Comparison of ENCODE assay signal across 11 mouse cellular contexts in the genomic region with DNA sequence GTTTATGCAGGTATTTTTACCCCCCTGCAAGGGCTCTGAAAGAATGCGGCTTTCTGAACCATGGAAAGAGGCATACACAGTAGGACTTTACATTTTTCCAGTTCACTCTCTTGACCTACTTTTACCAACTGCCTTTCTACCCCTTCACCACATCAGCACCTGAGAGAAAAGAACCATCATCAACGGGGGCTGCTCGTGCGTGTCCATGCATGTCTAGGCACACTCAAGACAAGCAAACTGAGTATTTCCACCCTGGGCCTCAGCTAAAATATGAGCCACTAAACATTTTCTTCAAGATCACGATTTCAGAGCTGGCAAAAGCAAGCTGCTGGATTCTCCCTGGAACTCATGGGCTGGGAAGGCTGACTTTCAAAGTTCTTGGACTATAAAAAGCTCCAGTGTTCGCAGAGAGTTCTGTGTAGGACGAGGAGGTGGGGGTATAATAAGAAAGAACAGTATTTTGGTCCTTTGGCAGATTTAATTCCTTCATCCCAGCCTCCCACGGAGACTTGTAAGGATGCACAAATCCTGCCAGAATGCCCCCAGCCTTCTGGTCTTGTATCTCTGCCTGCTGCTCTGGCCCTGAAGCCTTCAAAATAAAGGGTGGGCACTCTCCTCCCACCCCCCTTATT.
DNase-seq lines count a peak whose midpoint lies in the region; ATAC-seq lines count a peak whose summit lies in the region.
"Had no signal": no experiment of that assay in that cellular context is flagged by ENCODE, and none has a peak within 500 bp of the region (broad histone marks: within the 10 kb centered on the region; RNA-seq: fewer than 3 reads in every experiment).

No protein-coding gene starts in this region.

- ATAC-seq in lung, embryonic 16.5 days (ENCODE audit: low read depth), result no peak
- ATAC-seq in frontal cortex, adult (ENCODE audit: low TSS enrichment), result peak; percentile 92
- no peak for ATAC-seq in forebrain, embryonic 14.5 days

- H3K4me1 ChIP-seq in lung, embryonic 16.5 days (replicated peaks; ENCODE audit: control insufficient read depth, insufficient read depth, low read length), result no peaks in the 10 kb centered on the region
- H3K4me1 ChIP-seq in forebrain, embryonic 14.5 days (ENCODE audit: control insufficient read depth, insufficient read depth, low read length), result no peaks in the 10 kb centered on the region

- no peak overlapping the region for H3K9ac ChIP-seq in lung, embryonic 16.5 days (ENCODE audit: low read length)
- H3K9ac ChIP-seq in forebrain, embryonic 14.5 days (ENCODE audit: low read length), result no peak overlapping the region

- H3K4me3 ChIP-seq in lung, embryonic 16.5 days (ENCODE audit: low read length), result no peak overlapping the region
- H3K4me3 ChIP-seq in forebrain, embryonic 14.5 days (ENCODE audit: low read depth, low read length), result no peak overlapping the region
- H3K4me3 ChIP-seq: myocyte had no signal

- no peaks in the 10 kb centered on the region for H3K27me3 ChIP-seq in lung, embryonic 16.5 days (ENCODE audit: control insufficient read depth, insufficient read depth, low read depth, low read length)
- no peaks in the 10 kb centered on the region for H3K27me3 ChIP-seq in forebrain, embryonic 14.5 days (replicated peaks; ENCODE audit: control insufficient read depth, insufficient read depth, low read length)

- H3K4me2 ChIP-seq in lung, embryonic 16.5 days (ENCODE audit: low read depth, low read length), result no peak overlapping the region
- no peak overlapping the region for H3K4me2 ChIP-seq in forebrain, embryonic 14.5 days (ENCODE audit: low read length)

- DNase-seq in lung, postnatal 25 days (ENCODE audit: low spot score), result no peak
- DNase-seq in left cerebral cortex, adult 11 months (ENCODE audit: low spot score), result peak; percentile 69
- peak; percentile 52 for DNase-seq in right cerebral cortex, postnatal 25 days
- DNase-seq in forebrain, embryonic 14.5 days (ENCODE audit: low spot score), result no peak
- DNase-seq in ovary, adult 18-20 months (ENCODE audit: low spot score), result no peak
- DNase-seq: adrenal gland, postnatal 14 days; cerebellum, postnatal 36 days had no signal

- H3K36me3 ChIP-seq in lung, embryonic 16.5 days (ENCODE audit: control insufficient read depth, insufficient read depth, low read length), result no peaks in the 10 kb centered on the region
- H3K36me3 ChIP-seq in forebrain, embryonic 14.5 days (ENCODE audit: control insufficient read depth, insufficient read depth, low read length), result no peaks in the 10 kb centered on the region

- 61% methylated on average over 8 of the region's 8 CpGs for WGBS in lung, embryonic 16.5 days
- WGBS in forebrain, embryonic 14.5 days, result 69% methylated on average over 8 of the region's 8 CpGs

- H3K27ac ChIP-seq in lung, embryonic 16.5 days (ENCODE audit: low read length), result 0 out of 2 replicates have a peak overlapping the region, but pooled peaks have one; percentile 6
- no peak overlapping the region for H3K27ac ChIP-seq in forebrain, embryonic 14.5 days (ENCODE audit: low read depth, low read length)
- H3K27ac ChIP-seq: macrophage had no signal

- no peaks in the 10 kb centered on the region for H3K9me3 ChIP-seq in lung, embryonic 16.5 days (ENCODE audit: control insufficient read depth, low read length)
- H3K9me3 ChIP-seq in forebrain, embryonic 14.5 days (replicated peaks; ENCODE audit: control insufficient read depth, low read length), result no peaks in the 10 kb centered on the region

Comparison
In these comparisons a context has a peak if more than half of its experiments do, and no peak if none do; other contexts are left out.
1. DNase-seq: peak in left cerebral cortex, adult 11 months (single experiment) and right cerebral cortex, postnatal 25 days (single experiment); none in lung, postnatal 25 days (single experiment), forebrain, embryonic 14.5 days (single experiment) and ovary, adult 18-20 months (single experiment).